In genomic region chr9:120492400-120493351, GRCm38 (mm10) we compare ENCODE assay signal across 8 mouse cellular contexts. TPM values are rescaled to one million over a fixed set of nuclear protein-coding genes. Genes with fewer than 3 reads are reported as not detected.
DNase-seq lines count a peak whose midpoint lies in the region; ATAC-seq lines count a peak whose summit lies in the region.

No protein-coding gene starts in this region.

- peak overlapping the region; percentile 75 for H3K4me2 ChIP-seq in heart, embryonic 13.5 days
- H3K4me2 ChIP-seq in liver, embryonic 11.5 days = peak overlapping the region; percentile 95

- H3K4me1 ChIP-seq in heart, embryonic 13.5 days = peaks cover 22% of the 10 kb centered on the region
- H3K4me1 ChIP-seq in liver, embryonic 11.5 days (replicated peaks; ENCODE audit: control insufficient read depth, insufficient read depth, low read length) = peaks cover 9% of the 10 kb centered on the region; the same call in 1 of the 2 replicates

- H3K27me3 ChIP-seq in heart, embryonic 13.5 days (replicated peaks) = no peaks in the 10 kb centered on the region
- H3K27me3 ChIP-seq in liver, embryonic 11.5 days (replicated peaks; ENCODE audit: control insufficient read depth, insufficient read depth, low read length) = no peaks in the 10 kb centered on the region
- no peaks in the 10 kb centered on the region for H3K27me3 ChIP-seq in splenic B cell, adult 2 months (ENCODE audit: control insufficient read depth, insufficient read depth, low read length, poor library complexity, severe bottlenecking)

- peaks cover 27% of the 10 kb centered on the region for H3K36me3 ChIP-seq in heart, embryonic 13.5 days
- H3K36me3 ChIP-seq in liver, embryonic 11.5 days (ENCODE audit: control insufficient read depth, insufficient read depth, low read length) = peaks cover 22% of the 10 kb centered on the region
- H3K36me3 ChIP-seq in splenic B cell, adult 2 months (ENCODE audit: control insufficient read depth, insufficient read depth, low read length, poor library complexity, severe bottlenecking) = peaks cover 10% of the 10 kb centered on the region

- peak overlapping the region; percentile 100 for H3K4me3 ChIP-seq in heart, embryonic 13.5 days
- peak overlapping the region; percentile 99 for H3K4me3 ChIP-seq in liver, embryonic 11.5 days (ENCODE audit: low read depth, low read length)

- peak overlapping the region; percentile 95 for H3K27ac ChIP-seq in heart, embryonic 13.5 days (replicated peaks)
- peak overlapping the region; percentile 97 for H3K27ac ChIP-seq in liver, embryonic 11.5 days (ENCODE audit: low read depth, low read length)

- peak; percentile 91 for ATAC-seq in erythroblast, adult 5-6 weeks (replicated peaks; ENCODE audit: low FRiP score, poor library complexity, severe bottlenecking)
- ATAC-seq in heart, embryonic 13.5 days (ENCODE audit: extremely low read depth, insufficient number of reproducible peaks, low FRiP score, low TSS enrichment) = peak; percentile 77
- ATAC-seq in liver, embryonic 11.5 days (replicated peaks; ENCODE audit: low FRiP score) = peak; percentile 89

- H3K9ac ChIP-seq in heart, embryonic 13.5 days = peak overlapping the region; percentile 100
- H3K9ac ChIP-seq in liver, embryonic 11.5 days (ENCODE audit: low read depth, low read length) = peak overlapping the region; percentile 99

- no peaks in the 10 kb centered on the region for H3K9me3 ChIP-seq in heart, embryonic 13.5 days
- no peaks in the 10 kb centered on the region for H3K9me3 ChIP-seq in liver, embryonic 11.5 days (ENCODE audit: control insufficient read depth, low read length)

- WGBS in heart, embryonic 13.5 days = under 1% methylated on average over 97 of the region's 97 CpGs
- under 1% methylated on average over 91 of the region's 97 CpGs for WGBS in liver, embryonic 11.5 days

- peak; percentile 78 to 80 for DNase-seq in B cell, adult 2 months
- DNase-seq in brain, adult 2 months (ENCODE audit: low read depth, low spot score) = peak; percentile 94
- peak; percentile 89 for DNase-seq in kidney, postnatal 10 days
- peak; percentile 83 for DNase-seq in liver, embryonic 11.5 days (ENCODE audit: low spot score)
- DNase-seq in naive thymus-derived CD4-positive, alpha-beta T cell, adult 2 months (ENCODE audit: low read depth) = peak; percentile 84
- peak; percentile 78 for DNase-seq in splenic B cell, adult 2 months (ENCODE audit: low read depth, low spot score)

RNA-seq across cellular contexts. Expression of gene Eif1b, which starts 0.6 kb away (rescaled TPM):
- 23.6 and 24.2 TPM in 2 replicates for total RNA-seq in erythroblast, adult 5-6 weeks (2015; ENCODE audit: low replicate concordance)
- total RNA-seq in erythroblast, adult 5-6 weeks (2017; ENCODE audit: low replicate concordance) = 17.6 and 31.2 TPM in 2 replicates
- polyA plus RNA-seq in heart, embryonic 13.5 days (2015; fragmentation: Nextera tagmentation; extraction: Ambion mirVana) = 125 and 143 TPM in 2 replicates
- 166 and 171 TPM in 2 replicates for polyA plus RNA-seq in liver, embryonic 11.5 days (2014; fragmentation: Nextera tagmentation; extraction: Ambion mirVana)

RNA-seq across cellular contexts. Expression of gene Entpd3, which starts 46.9 kb away (rescaled TPM):
- 0.63 TPM in 1 of 2 replicates, not detected in the other for total RNA-seq in erythroblast, adult 5-6 weeks (2015; ENCODE audit: low replicate concordance)
- total RNA-seq in erythroblast, adult 5-6 weeks (2017; ENCODE audit: low replicate concordance) = 0.17 TPM in 1 of 2 replicates, not detected in the other
- polyA plus RNA-seq in heart, embryonic 13.5 days (2015; fragmentation: Nextera tagmentation; extraction: Ambion mirVana) = 0.40 and 0.55 TPM in 2 replicates
- 0.12 and 0.22 TPM in 2 replicates for polyA plus RNA-seq in liver, embryonic 11.5 days (2014; fragmentation: Nextera tagmentation; extraction: Ambion mirVana)

Comparison
In these comparisons a context has a peak if more than half of its experiments do, and no peak if none do; other contexts are left out.
1. Peak in every context shown above with its lines: DNase-seq, ATAC-seq, H3K4me3 ChIP-seq and H3K27ac ChIP-seq.